ENCODE assay signal across 9 mouse cellular contexts in genomic region chr11:98931513-98932292, GRCm38 (mm10). TPM values are rescaled to one million over a fixed set of nuclear protein-coding genes. Genes with fewer than 3 reads are reported as not detected.
DNase-seq lines count a peak whose midpoint lies in the region; ATAC-seq and TF ChIP-seq lines count a peak whose summit lies in the region.
"Had no signal": no experiment of that assay in that cellular context is flagged by ENCODE, and none has a peak within 500 bp of the region (broad histone marks: within the 10 kb centered on the region; RNA-seq: fewer than 3 reads in every experiment).

No protein-coding gene starts in this region.

- no peaks in the 10 kb centered on the region for H3K9me3 ChIP-seq in lung, embryonic 14.5 days (ENCODE audit: low read depth, low read length)
- H3K9me3 ChIP-seq in heart, embryonic 13.5 days: no peaks in the 10 kb centered on the region
- H3K9me3 ChIP-seq in limb, embryonic 11.5 days (ENCODE audit: control insufficient read depth, low read length): no peaks in the 10 kb centered on the region

- TF ChIP-seq POLR2A in thymus, adult 2 months (IDR thresholded peaks at IDR 0.05; ENCODE audit: control insufficient read depth, extremely low read depth, insufficient read depth, low read length, poor library complexity): no peak

- peak; percentile 17; the same call in 1 of the 2 replicates for ATAC-seq in lung, embryonic 14.5 days (ENCODE audit: insufficient read depth)
- no peak for ATAC-seq in heart, embryonic 13.5 days (ENCODE audit: extremely low read depth, insufficient number of reproducible peaks, low FRiP score, low TSS enrichment)
- ATAC-seq in limb, embryonic 11.5 days (ENCODE audit: insufficient number of reproducible peaks, low FRiP score, low TSS enrichment, low read depth): no peak

- 11% methylated on average over 7 of the region's 7 CpGs for WGBS in lung, embryonic 14.5 days
- WGBS in heart, embryonic 13.5 days: 12% methylated on average over 7 of the region's 7 CpGs
- 24% methylated on average over 7 of the region's 7 CpGs for WGBS in limb, embryonic 11.5 days
- 54% methylated on average over 7 of the region's 7 CpGs for WGBS in thymus, adult 2 months

- H3K9ac ChIP-seq in lung, embryonic 14.5 days: peak overlapping the region; percentile 33
- H3K9ac ChIP-seq in heart, embryonic 13.5 days: peak overlapping the region; percentile 91
- peak overlapping the region; percentile 43 for H3K9ac ChIP-seq in limb, embryonic 11.5 days (ENCODE audit: low read length)

- H3K4me2 ChIP-seq in lung, embryonic 14.5 days: peak overlapping the region; percentile 91
- H3K4me2 ChIP-seq in heart, embryonic 13.5 days: peak overlapping the region; percentile 79
- H3K4me2 ChIP-seq in limb, embryonic 11.5 days (ENCODE audit: low read depth, severe bottlenecking): peak overlapping the region; percentile 39

- H3K4me3 ChIP-seq in lung, embryonic 14.5 days (ENCODE audit: low read depth, low read length): no peak overlapping the region
- H3K4me3 ChIP-seq in heart, embryonic 13.5 days: peak overlapping the region; percentile 16
- no peak overlapping the region for H3K4me3 ChIP-seq in limb, embryonic 11.5 days (ENCODE audit: low read depth, low read length)
- H3K4me3 ChIP-seq in thymus, adult 2 months (ENCODE audit: control insufficient read depth, insufficient read depth, low read length): no peak overlapping the region

- DNase-seq in lung, embryonic 14.5 days: peak; percentile 83
- no peak for DNase-seq in lung, postnatal 36 days
- peak; percentile 66 for DNase-seq in cerebellum, adult 8-10 months
- no peak for DNase-seq in limb, embryonic 11.5 days (ENCODE audit: low spot score)
- no peak for DNase-seq in thymus, adult 2 months
- no peak for DNase-seq in layer of hippocampus, adult 9-10 months (ENCODE audit: low spot score)
- DNase-seq in urinary bladder, postnatal 14 days (ENCODE audit: low spot score): no peak

- H3K27me3 ChIP-seq in lung, embryonic 14.5 days (ENCODE audit: insufficient read depth, low read length): no peaks in the 10 kb centered on the region
- no peaks in the 10 kb centered on the region; the same call in 1 of the 2 replicates for H3K27me3 ChIP-seq in heart, embryonic 13.5 days (replicated peaks)
- H3K27me3 ChIP-seq in limb, embryonic 11.5 days (ENCODE audit: control insufficient read depth, insufficient read depth, low read length): no peaks in the 10 kb centered on the region
- H3K27me3 ChIP-seq in thymus, adult 2 months (ENCODE audit: control insufficient read depth, insufficient read depth, low read length): no peaks in the 10 kb centered on the region

- peaks cover 72% of the 10 kb centered on the region for H3K4me1 ChIP-seq in lung, embryonic 14.5 days (ENCODE audit: insufficient read depth)
- H3K4me1 ChIP-seq in heart, embryonic 13.5 days: peaks cover 95% of the 10 kb centered on the region
- H3K4me1 ChIP-seq in limb, embryonic 11.5 days (ENCODE audit: control insufficient read depth, insufficient read depth, low read length): peaks cover 75% of the 10 kb centered on the region
- H3K4me1 ChIP-seq in thymus, adult 2 months (replicated peaks; ENCODE audit: control insufficient read depth, insufficient read depth, low read length): peaks cover 48% of the 10 kb centered on the region

- no peaks in the 10 kb centered on the region for H3K36me3 ChIP-seq in lung, embryonic 14.5 days (ENCODE audit: insufficient read depth)
- H3K36me3 ChIP-seq in heart, embryonic 13.5 days: peaks cover 17% of the 10 kb centered on the region
- no peaks in the 10 kb centered on the region for H3K36me3 ChIP-seq in limb, embryonic 11.5 days (ENCODE audit: control insufficient read depth, insufficient read depth, low read length)
- no peaks in the 10 kb centered on the region for H3K36me3 ChIP-seq in thymus, adult 2 months (ENCODE audit: control insufficient read depth, insufficient read depth, low read length)

- peak; percentile 52 for TF ChIP-seq CTCF in lung, embryonic 14.5 days (IDR thresholded peaks at IDR 0.05; ENCODE audit: low read depth)
- no peak for TF ChIP-seq CTCF in thymus, adult 2 months (IDR thresholded peaks at IDR 0.05; ENCODE audit: borderline replicate concordance, control insufficient read depth, extremely low read depth, insufficient read depth, low read length, poor library complexity)

- peak overlapping the region; percentile 92 for H3K27ac ChIP-seq in lung, embryonic 14.5 days (ENCODE audit: low read depth)
- H3K27ac ChIP-seq in heart, embryonic 13.5 days (replicated peaks): peak overlapping the region; percentile 99
- H3K27ac ChIP-seq in limb, embryonic 11.5 days (replicated peaks; ENCODE audit: low read depth, low read length): peak overlapping the region; percentile 84
- H3K27ac ChIP-seq in thymus, adult 2 months (ENCODE audit: control insufficient read depth, insufficient read depth, low read length): no peak overlapping the region

RNA-seq across cellular contexts. Expression of gene Rara, which starts 4.1 kb away (rescaled TPM):
- 43.2 and 45.3 TPM in 2 replicates for polyA plus RNA-seq in lung, embryonic 14.5 days (2014; fragmentation: Nextera tagmentation; extraction: Ambion mirVana)
- 27.9 and 28.3 TPM in 2 replicates for polyA plus RNA-seq in heart, embryonic 13.5 days (2015; fragmentation: Nextera tagmentation; extraction: Ambion mirVana)
- polyA plus RNA-seq in limb, embryonic 11.5 days (2014; fragmentation: Nextera tagmentation; extraction: Ambion mirVana): 46.7 and 48.7 TPM in 2 replicates
- 63.5 and 74.1 TPM in 2 replicates for polyA plus RNA-seq in thymus, adult 2 months (2012; rRNA removed)

RNA-seq across cellular contexts. Expression of gene Cdc6, which starts 24.1 kb away (rescaled TPM):
- polyA plus RNA-seq in lung, embryonic 14.5 days (2014; fragmentation: Nextera tagmentation; extraction: Ambion mirVana): 47.0 and 48.1 TPM in 2 replicates
- polyA plus RNA-seq in heart, embryonic 13.5 days (2015; fragmentation: Nextera tagmentation; extraction: Ambion mirVana): 21.1 and 22.9 TPM in 2 replicates
- 58.7 and 63.4 TPM in 2 replicates for polyA plus RNA-seq in limb, embryonic 11.5 days (2014; fragmentation: Nextera tagmentation; extraction: Ambion mirVana)
- polyA plus RNA-seq in thymus, adult 2 months (2012; rRNA removed): 8.4 and 12.2 TPM in 2 replicates

RNA-seq across cellular contexts. Expression of gene Gjd3, which starts 51.1 kb away (rescaled TPM):
- 0.31 TPM in 1 of 2 replicates, not detected in the other for polyA plus RNA-seq in lung, embryonic 14.5 days (2014; fragmentation: Nextera tagmentation; extraction: Ambion mirVana)
- 1.3 and 3.3 TPM in 2 replicates for polyA plus RNA-seq in heart, embryonic 13.5 days (2015; fragmentation: Nextera tagmentation; extraction: Ambion mirVana)
- 0.40 TPM in 1 of 2 replicates, not detected in the other for polyA plus RNA-seq in limb, embryonic 11.5 days (2014; fragmentation: Nextera tagmentation; extraction: Ambion mirVana)
- polyA plus RNA-seq in thymus, adult 2 months (2012; rRNA removed): 1.3 and 1.9 TPM in 2 replicates
- polyA plus RNA-seq: liver, adult 2 months had no signal

Comparison
In these comparisons a context has a peak if more than half of its experiments do, and no peak if none do; other contexts are left out.
1. DNase-seq: peak in lung, embryonic 14.5 days (single experiment) and cerebellum, adult 8-10 months (single experiment); none in lung, postnatal 36 days (single experiment), limb, embryonic 11.5 days (single experiment), thymus, adult 2 months (single experiment), layer of hippocampus, adult 9-10 months (single experiment) and urinary bladder, postnatal 14 days (single experiment).
2. H3K4me2 ChIP-seq: peak in every context shown above with its lines; median percentile 91 in lung, embryonic 14.5 days; 79 in heart, embryonic 13.5 days; 39 in limb, embryonic 11.5 days.
3. H3K9ac ChIP-seq: peak in every context shown above with its lines; median percentile 91 in heart, embryonic 13.5 days; 43 in limb, embryonic 11.5 days; 33 in lung, embryonic 14.5 days.